25 mouse cellular contexts compared by ENCODE assay signal in genomic region chr3:101533373-101533772, GRCm38 (mm10).
A peak's percentile ranks its signal among the peaks of the same experiment; 100 is the strongest.
DNase-seq lines count a peak whose midpoint lies in the region; ATAC-seq and TF ChIP-seq lines count a peak whose summit lies in the region.
"Had no signal": no experiment of that assay in that cellular context is flagged by ENCODE, and none has a peak within 500 bp of the region (broad histone marks: within the 10 kb centered on the region; RNA-seq: fewer than 3 reads in every experiment).

No protein-coding gene starts in this region.

- ATAC-seq in midbrain, postnatal 0 days (ENCODE audit: low FRiP score) = no peak
- no peak for ATAC-seq in midbrain, embryonic 11.5 days (ENCODE audit: low FRiP score)
- no peak for ATAC-seq in hindbrain, embryonic 16.5 days
- ATAC-seq: forebrain, postnatal 0 days; inflammation-experienced regulatory T-cells, adult 6 months; liver, embryonic 12.5 days had no signal

- 75% methylated on average over 2 of the region's 2 CpGs for WGBS in midbrain, postnatal 0 days
- WGBS in midbrain, embryonic 11.5 days = 80% methylated on average over 2 of the region's 2 CpGs
- WGBS in cerebellum, adult 2 months = 45% methylated on average over 2 of the region's 2 CpGs
- WGBS in hindbrain, embryonic 16.5 days = 83% methylated on average over 2 of the region's 2 CpGs

- peak; percentile 35 for DNase-seq in gastrocnemius, adult 2 months
- no peak for DNase-seq in gastrocnemius, postnatal 4 days (ENCODE audit: low spot score in 2 of 2)
- DNase-seq in midbrain, postnatal 0 days (ENCODE audit: low spot score) = peak; percentile 79
- DNase-seq in midbrain, embryonic 11.5 days (ENCODE audit: low spot score, missing footprints) = no peak
- DNase-seq in cerebellum, adult 2 months = peak; percentile 34 to 51
- no peak for DNase-seq in thymus, adult 18-20 months
- DNase-seq in kidney, adult 8-10 months = no peak
- DNase-seq: adrenal gland, adult 8-10 months; B cell, adult 2 months; forebrain, postnatal 0 days; kidney, adult 9 months; kidney, postnatal 36 days; lung, embryonic 14.5 days; lung, postnatal 36 days; right cerebral cortex, adult 18-20 months; thymus, postnatal 4 days had no signal

- intact Hi-C loops in gastrocnemius, adult 2 months (cut with DNase I) = no loop called here

- no peak overlapping the region for H3K4me2 ChIP-seq in midbrain, postnatal 0 days (ENCODE audit: low read depth, low read length, poor library complexity, severe bottlenecking)
- H3K4me2 ChIP-seq in midbrain, embryonic 11.5 days = no peak overlapping the region
- H3K4me2 ChIP-seq in hindbrain, embryonic 16.5 days (ENCODE audit: low read length) = no peak overlapping the region
- H3K4me2 ChIP-seq: embryonic facial prominence, embryonic 15.5 days; heart, embryonic 15.5 days; liver, embryonic 12.5 days; lung, embryonic 14.5 days; neural tube, embryonic 12.5 days had no signal

- no peak for TF ChIP-seq POLR2A in cerebellum, adult 2 months (IDR thresholded peaks at IDR 0.05; ENCODE audit: borderline replicate concordance, insufficient read depth, low read length)

- no peaks in the 10 kb centered on the region for H3K9me3 ChIP-seq in midbrain, postnatal 0 days (ENCODE audit: low read length)
- H3K9me3 ChIP-seq in midbrain, embryonic 11.5 days (ENCODE audit: control insufficient read depth, low read length) = no peaks in the 10 kb centered on the region
- no peaks in the 10 kb centered on the region for H3K9me3 ChIP-seq in hindbrain, embryonic 16.5 days (ENCODE audit: control insufficient read depth, low read length)
- H3K9me3 ChIP-seq: embryonic facial prominence, embryonic 15.5 days; forebrain, embryonic 10.5 days; heart, embryonic 15.5 days; hindbrain, embryonic 10.5 days; liver, embryonic 12.5 days; neural tube, embryonic 12.5 days had no signal

- TF ChIP-seq CTCF in gastrocnemius, adult 2 months (IDR thresholded peaks at IDR 0.05) = no peak
- TF ChIP-seq CTCF in midbrain, postnatal 0 days (IDR thresholded peaks at IDR 0.05) = no peak
- no peak for TF ChIP-seq CTCF in cerebellum, adult 2 months (IDR thresholded peaks at IDR 0.05; ENCODE audit: borderline replicate concordance, insufficient read depth, low read depth, low read length)

- H3K4me3 ChIP-seq in gastrocnemius, adult 2 months = no peak overlapping the region
- no peak overlapping the region for H3K4me3 ChIP-seq in midbrain, postnatal 0 days (ENCODE audit: low read depth, low read length)
- H3K4me3 ChIP-seq in midbrain, embryonic 11.5 days (ENCODE audit: low read depth, low read length) = no peak overlapping the region
- no peak overlapping the region for H3K4me3 ChIP-seq in cerebellum, adult 2 months (replicated peaks; ENCODE audit: insufficient read depth, low read depth, low read length)
- H3K4me3 ChIP-seq in hindbrain, embryonic 16.5 days (ENCODE audit: low read length) = no peak overlapping the region
- H3K4me3 ChIP-seq: embryonic facial prominence, embryonic 15.5 days; forebrain, embryonic 10.5 days; heart, embryonic 15.5 days; hindbrain, embryonic 10.5 days; left cerebral cortex, adult 2 months; liver, embryonic 12.5 days; neural tube, embryonic 12.5 days had no signal

- H3K27me3 ChIP-seq in midbrain, postnatal 0 days (ENCODE audit: insufficient read depth, low read length) = no peaks in the 10 kb centered on the region
- H3K27me3 ChIP-seq in midbrain, embryonic 11.5 days (ENCODE audit: control insufficient read depth, insufficient read depth, low read length) = no peaks in the 10 kb centered on the region
- no peaks in the 10 kb centered on the region for H3K27me3 ChIP-seq in cerebellum, adult 2 months (ENCODE audit: control insufficient read depth, insufficient read depth, low read length)
- no peaks in the 10 kb centered on the region for H3K27me3 ChIP-seq in hindbrain, embryonic 16.5 days (replicated peaks; ENCODE audit: control insufficient read depth, insufficient read depth, low read length)
- H3K27me3 ChIP-seq: embryonic facial prominence, embryonic 15.5 days; heart, embryonic 15.5 days; neural tube, embryonic 12.5 days had no signal

- no peaks in the 10 kb centered on the region for H3K36me3 ChIP-seq in midbrain, postnatal 0 days (ENCODE audit: insufficient read depth, low read length)
- H3K36me3 ChIP-seq in midbrain, embryonic 11.5 days (ENCODE audit: control insufficient read depth, insufficient read depth, low read length) = no peaks in the 10 kb centered on the region
- no peaks in the 10 kb centered on the region for H3K36me3 ChIP-seq in hindbrain, embryonic 16.5 days (ENCODE audit: control insufficient read depth, insufficient read depth, low read length)
- H3K36me3 ChIP-seq: embryonic facial prominence, embryonic 15.5 days; forebrain, embryonic 10.5 days; heart, embryonic 15.5 days; hindbrain, embryonic 10.5 days; liver, embryonic 12.5 days; neural tube, embryonic 12.5 days had no signal

- peaks cover 3% of the 10 kb centered on the region; the same call in 1 of the 2 replicates for H3K4me1 ChIP-seq in midbrain, postnatal 0 days (ENCODE audit: insufficient read depth, low read length)
- H3K4me1 ChIP-seq in midbrain, embryonic 11.5 days (ENCODE audit: control insufficient read depth, insufficient read depth, low read length) = peaks cover 9% of the 10 kb centered on the region
- peaks cover 8% of the 10 kb centered on the region for H3K4me1 ChIP-seq in cerebellum, adult 2 months (ENCODE audit: control insufficient read depth, insufficient read depth, low read length)
- peaks cover 8% of the 10 kb centered on the region for H3K4me1 ChIP-seq in hindbrain, embryonic 16.5 days (ENCODE audit: control insufficient read depth, insufficient read depth, low read depth, low read length)

- H3K27ac ChIP-seq in gastrocnemius, adult 2 months = no peak overlapping the region
- H3K27ac ChIP-seq in midbrain, postnatal 0 days (ENCODE audit: low read depth, low read length) = no peak overlapping the region
- H3K27ac ChIP-seq in midbrain, embryonic 11.5 days (ENCODE audit: low read depth, low read length) = no peak overlapping the region
- no peak overlapping the region for H3K27ac ChIP-seq in cerebellum, adult 2 months (ENCODE audit: insufficient read depth, low read length)
- no peak overlapping the region for H3K27ac ChIP-seq in hindbrain, embryonic 16.5 days (ENCODE audit: low read depth, low read length)
- H3K27ac ChIP-seq: embryonic facial prominence, embryonic 15.5 days; forebrain, embryonic 10.5 days; heart, embryonic 15.5 days; left cerebral cortex, adult 2 months; liver, embryonic 12.5 days; neural tube, embryonic 12.5 days had no signal

- H3K9ac ChIP-seq in midbrain, postnatal 0 days (replicated peaks; ENCODE audit: low read length, poor library complexity, severe bottlenecking) = no peak overlapping the region
- H3K9ac ChIP-seq in midbrain, embryonic 11.5 days (ENCODE audit: low read length) = no peak overlapping the region
- no peak overlapping the region for H3K9ac ChIP-seq in hindbrain, embryonic 16.5 days (ENCODE audit: low read depth, low read length)
- H3K9ac ChIP-seq: embryonic facial prominence, embryonic 15.5 days; forebrain, postnatal 0 days; heart, embryonic 15.5 days; liver, embryonic 12.5 days; lung, embryonic 14.5 days; neural tube, embryonic 12.5 days had no signal

Comparison
In these comparisons a context has a peak if more than half of its experiments do, and no peak if none do; other contexts are left out.
1. DNase-seq: peak in gastrocnemius, adult 2 months (single experiment), midbrain, postnatal 0 days (single experiment) and cerebellum, adult 2 months (2 of 2); none in gastrocnemius, postnatal 4 days (0 of 2), midbrain, embryonic 11.5 days (single experiment), thymus, adult 18-20 months (0 of 2) and kidney, adult 8-10 months (0 of 2).